ENCODE assay signal across 9 mouse cellular contexts in the genomic region with DNA sequence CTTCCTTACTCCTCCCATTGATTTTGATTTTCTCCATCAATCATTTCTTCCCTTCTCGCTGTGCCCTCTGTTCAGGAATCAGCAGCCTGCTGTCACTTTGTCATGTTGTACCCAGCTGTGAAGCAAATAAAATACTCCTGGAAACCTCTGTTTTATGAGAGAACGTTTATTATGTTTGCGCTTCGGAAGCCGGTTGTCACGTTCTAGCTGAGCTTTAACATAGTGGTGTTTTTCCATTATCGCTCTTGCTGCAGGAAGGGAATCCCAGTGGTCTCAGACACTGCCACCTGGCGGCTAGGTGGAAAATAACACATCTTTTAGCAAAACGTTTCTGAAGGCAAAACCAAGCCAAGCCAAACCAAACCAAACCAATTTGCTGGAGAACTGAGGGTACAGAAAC.
DNase-seq lines count a peak whose midpoint lies in the region; ATAC-seq and TF ChIP-seq lines count a peak whose summit lies in the region.
"Had no signal": no experiment of that assay in that cellular context is flagged by ENCODE, and none has a peak within 500 bp of the region (broad histone marks: within the 10 kb centered on the region; RNA-seq: fewer than 3 reads in every experiment).

No protein-coding gene starts in this region.

- H3K9ac ChIP-seq in heart, embryonic 14.5 days (ENCODE audit: low read length) = no peak overlapping the region; the same call in 1 of the 2 replicates
- no peak overlapping the region for H3K9ac ChIP-seq in kidney, embryonic 16.5 days (replicated peaks; ENCODE audit: low read length)
- no peak overlapping the region for H3K9ac ChIP-seq in limb, embryonic 14.5 days (ENCODE audit: low read depth, low read length, severe bottlenecking)
- no peak overlapping the region for H3K9ac ChIP-seq in stomach, embryonic 16.5 days (ENCODE audit: low read length)

- TF ChIP-seq CTCF in embryonic fibroblast, embryonic 13.5 days (IDR thresholded peaks at IDR 0.05; ENCODE audit: borderline replicate concordance, insufficient read depth, low read length) = peak; percentile 59; the same call in 1 of the 2 replicates

- H3K27ac ChIP-seq in embryonic fibroblast, embryonic 13.5 days (ENCODE audit: insufficient read depth, low read length) = no peak overlapping the region; the same call in 1 of the 2 replicates
- H3K27ac ChIP-seq in heart, embryonic 14.5 days (replicated peaks in 1 of 2; ENCODE audit: control insufficient read depth in 1 of 2, insufficient read depth in 1 of 2, low read depth in 2 of 2, low read length in 2 of 2) = no peak overlapping the region
- H3K27ac ChIP-seq in kidney, embryonic 16.5 days (ENCODE audit: low read length) = no peak overlapping the region
- H3K27ac ChIP-seq in limb, embryonic 14.5 days (replicated peaks; ENCODE audit: low read depth, low read length) = no peak overlapping the region
- no peak overlapping the region for H3K27ac ChIP-seq in stomach, embryonic 16.5 days (ENCODE audit: low read length)

- peak; percentile 47 for ATAC-seq in CD4-positive, CD25-positive, alpha-beta regulatory T cell, adult 4 months
- ATAC-seq in heart, embryonic 14.5 days (ENCODE audit: insufficient number of reproducible peaks, insufficient read depth, low FRiP score, low read depth) = no peak
- peak; percentile 63; the same call in 1 of the 2 replicates for ATAC-seq in kidney, embryonic 16.5 days (ENCODE audit: low FRiP score, low TSS enrichment)
- ATAC-seq in limb, embryonic 14.5 days (ENCODE audit: low FRiP score, low read depth) = no peak
- no peak for ATAC-seq in stomach, embryonic 16.5 days (ENCODE audit: insufficient read depth, low FRiP score)

- H3K36me3 ChIP-seq in heart, embryonic 14.5 days (ENCODE audit: control insufficient read depth, insufficient read depth, low read length) = no peaks in the 10 kb centered on the region
- no peaks in the 10 kb centered on the region for H3K36me3 ChIP-seq in kidney, embryonic 16.5 days (ENCODE audit: insufficient read depth, low read length)
- no peaks in the 10 kb centered on the region for H3K36me3 ChIP-seq in limb, embryonic 14.5 days (ENCODE audit: control insufficient read depth, insufficient read depth, low read length)
- H3K36me3 ChIP-seq in stomach, embryonic 16.5 days (ENCODE audit: control insufficient read depth, insufficient read depth, low read length) = no peaks in the 10 kb centered on the region

- no peak overlapping the region for H3K4me3 ChIP-seq in embryonic fibroblast, embryonic 13.5 days (ENCODE audit: insufficient read depth, low read length)
- H3K4me3 ChIP-seq in heart, embryonic 14.5 days (ENCODE audit: control insufficient read depth in 1 of 2, insufficient read depth in 1 of 2, low read depth in 1 of 2, low read length in 2 of 2) = no peak overlapping the region
- H3K4me3 ChIP-seq in kidney, embryonic 16.5 days (ENCODE audit: low read length) = no peak overlapping the region
- H3K4me3 ChIP-seq in limb, embryonic 14.5 days (replicated peaks; ENCODE audit: low read length) = no peak overlapping the region
- no peak overlapping the region for H3K4me3 ChIP-seq in stomach, embryonic 16.5 days (replicated peaks; ENCODE audit: low read length)
- H3K4me3 ChIP-seq: erythroblast, embryonic 14.5 days had no signal

- 17% methylated on average over 9 of the region's 9 CpGs for WGBS in heart, embryonic 14.5 days
- 9% methylated on average over 9 of the region's 9 CpGs for WGBS in kidney, embryonic 16.5 days
- 10% methylated on average over 9 of the region's 9 CpGs for WGBS in limb, embryonic 14.5 days
- WGBS in stomach, embryonic 16.5 days = 14% methylated on average over 9 of the region's 9 CpGs

- no peak for TF ChIP-seq POLR2A in embryonic fibroblast, embryonic 13.5 days (IDR thresholded peaks at IDR 0.05; ENCODE audit: low read depth, low read length)
- no peak for TF ChIP-seq POLR2A in limb, embryonic 14.5 days (IDR thresholded peaks at IDR 0.05; ENCODE audit: borderline replicate concordance, extremely low read depth, insufficient read depth, insufficient read length)

- peak; percentile 87 for DNase-seq in brain, adult 2 months (ENCODE audit: low read depth, low spot score)
- DNase-seq in limb, embryonic 14.5 days (ENCODE audit: low spot score) = peak; percentile 71
- peak; percentile 72 for DNase-seq in neural tube, embryonic 10.5 days (ENCODE audit: extremely low spot score, low spot score)

- H3K9me3 ChIP-seq in heart, embryonic 14.5 days (ENCODE audit: control insufficient read depth, low read length) = no peaks in the 10 kb centered on the region
- H3K9me3 ChIP-seq in kidney, embryonic 16.5 days (ENCODE audit: low read length) = no peaks in the 10 kb centered on the region
- no peaks in the 10 kb centered on the region for H3K9me3 ChIP-seq in limb, embryonic 14.5 days (ENCODE audit: control insufficient read depth, low read length)
- no peaks in the 10 kb centered on the region for H3K9me3 ChIP-seq in stomach, embryonic 16.5 days (replicated peaks; ENCODE audit: control insufficient read depth, low read length)

- H3K4me1 ChIP-seq in embryonic fibroblast, embryonic 13.5 days (ENCODE audit: control insufficient read depth, insufficient read depth, low read length) = peaks cover 9% of the 10 kb centered on the region
- peaks cover 0 to 2% of the 10 kb centered on the region in 2 experiments; a peak in 1 of 4 replicates for H3K4me1 ChIP-seq in heart, embryonic 14.5 days (ENCODE audit: control insufficient read depth in 2 of 2, insufficient read depth in 2 of 2, low read length in 2 of 2)
- no peaks in the 10 kb centered on the region; the same call in 1 of the 2 replicates for H3K4me1 ChIP-seq in kidney, embryonic 16.5 days (ENCODE audit: insufficient read depth, low read length)
- H3K4me1 ChIP-seq in limb, embryonic 14.5 days (ENCODE audit: control insufficient read depth, insufficient read depth, low read length) = no peaks in the 10 kb centered on the region
- no peaks in the 10 kb centered on the region for H3K4me1 ChIP-seq in stomach, embryonic 16.5 days (ENCODE audit: control insufficient read depth, insufficient read depth, low read length)

- H3K27me3 ChIP-seq in heart, embryonic 14.5 days (ENCODE audit: control insufficient read depth, insufficient read depth, low read length) = no peaks in the 10 kb centered on the region
- no peaks in the 10 kb centered on the region for H3K27me3 ChIP-seq in kidney, embryonic 16.5 days (ENCODE audit: insufficient read depth, low read length)
- no peaks in the 10 kb centered on the region for H3K27me3 ChIP-seq in limb, embryonic 14.5 days (ENCODE audit: control insufficient read depth, insufficient read depth, low read length)
- H3K27me3 ChIP-seq in stomach, embryonic 16.5 days (ENCODE audit: control insufficient read depth, insufficient read depth, low read length) = no peaks in the 10 kb centered on the region

- peak overlapping the region; percentile 40; the same call in 1 of the 2 replicates for H3K4me2 ChIP-seq in heart, embryonic 14.5 days (ENCODE audit: low read length)
- H3K4me2 ChIP-seq in kidney, embryonic 16.5 days (replicated peaks; ENCODE audit: low read depth, low read length) = peak overlapping the region; percentile 40
- 0 out of 2 replicates have a peak overlapping the region, but pooled peaks have one; percentile 13 for H3K4me2 ChIP-seq in limb, embryonic 14.5 days (replicated peaks; ENCODE audit: low read depth, low read length, severe bottlenecking)
- H3K4me2 ChIP-seq in stomach, embryonic 16.5 days (ENCODE audit: low read depth, low read length) = peak overlapping the region; percentile 39; the same call in 1 of the 2 replicates

Comparison
In these comparisons a context has a peak if more than half of its experiments do, and no peak if none do; other contexts are left out.
1. ATAC-seq: peak in CD4-positive, CD25-positive, alpha-beta regulatory T cell, adult 4 months (single experiment) and kidney, embryonic 16.5 days (single experiment); none in heart, embryonic 14.5 days (single experiment), limb, embryonic 14.5 days (single experiment) and stomach, embryonic 16.5 days (single experiment).
2. Peak in every context shown above with its lines, with median percentiles within 50 percentile points of each other: DNase-seq and H3K4me2 ChIP-seq.